Mouse (Mus musculus) heart, embryonic 14.5 days (tissue): ENCODE measurements around the gene Lmbr1l. TPM values are rescaled to one million over a fixed set of nuclear protein-coding genes. Genes with fewer than 3 reads are reported as not detected.

ENCODE experiments used
- ATAC-seq: fragments of 200-750 bp; cut with Nextera tagmentation; 2 replicates; pipeline ENCODE4 v1.8.0; 2017; ENCODE audit warnings: low read depth, moderate TSS enrichment; ENCODE audit not compliant: insufficient number of reproducible peaks, insufficient read depth, low FRiP score
- H3K27ac ChIP-seq, 2 experiments: fragments of 200-500 bp in 1 of 2; fragments of 300-500 bp in 1 of 2; sonication (generic) in 1 of 2; replicated peaks in 1 of 2; 2 replicates each; pipeline ENCODE4 v1.5.1; 2012 to 2014; ENCODE audit warnings: low read depth in 2 of 2, low read length in 2 of 2, control low read depth in 1 of 2, mild to moderate bottlenecking in 1 of 2, mixed read lengths in 1 of 2; ENCODE audit not compliant: control insufficient read depth in 1 of 2, insufficient read depth in 1 of 2
- H3K27me3 ChIP-seq: fragments of 300-500 bp; sonication (generic); 2 replicates; pipeline ENCODE4 v1.6.1; 2014; ENCODE audit warnings: mild to moderate bottlenecking, low read length, control low read depth; ENCODE audit not compliant: control insufficient read depth, insufficient read depth
- H3K36me3 ChIP-seq: fragments of 300-500 bp; sonication (generic); 2 replicates; pipeline ENCODE4 v1.6.1; 2014; ENCODE audit warnings: mild to moderate bottlenecking, control low read depth, low read length, mixed read lengths; ENCODE audit not compliant: control insufficient read depth, insufficient read depth
- H3K4me1 ChIP-seq, 2 experiments: fragments of 200-500 bp in 1 of 2; fragments of 300-500 bp in 1 of 2; sonication (generic) in 1 of 2; 2 replicates each; pipeline ENCODE4 v1.6.1; 2012 to 2014; ENCODE audit warnings: low read length in 2 of 2, control low read depth in 1 of 2, mixed read lengths in 1 of 2; ENCODE audit not compliant: control insufficient read depth in 2 of 2, insufficient read depth in 2 of 2
- H3K4me2 ChIP-seq: fragments of 300-500 bp; sonication (generic); 2 replicates; pipeline ENCODE4 v1.6.1; 2014; ENCODE audit warnings: mild to moderate bottlenecking, low read length
- H3K4me3 ChIP-seq, 2 experiments: fragments of 200-500 bp in 1 of 2; fragments of 300-500 bp in 1 of 2; sonication (generic) in 1 of 2; 2 replicates each; pipeline ENCODE4 v1.5.1; 2012 to 2014; ENCODE audit warnings: low read length in 2 of 2, mild to moderate bottlenecking in 2 of 2, control low read depth in 1 of 2, low read depth in 1 of 2, moderate library complexity in 1 of 2; ENCODE audit not compliant: control insufficient read depth in 1 of 2, insufficient read depth in 1 of 2
- H3K9ac ChIP-seq: fragments of 300-500 bp; sonication (generic); 2 replicates; pipeline ENCODE4 v1.6.1; 2014; ENCODE audit warnings: mild to moderate bottlenecking, low read length
- H3K9me3 ChIP-seq: fragments of 300-500 bp; sonication (generic); 2 replicates; pipeline ENCODE4 v1.6.1; 2016; ENCODE audit warnings: low read length, control low read depth; ENCODE audit not compliant: control insufficient read depth
- WGBS: fragments of 180-500 bp; shearing (Covaris S2); extraction: QIAGEN DNeasy Blood & Tissue Kit; methylation state at CpG from one replicate; pipeline ENCODE4 v1.1.7; 2014; 5-methylcytosine and 5-hydroxymethylcytosine counted together
- polyA plus RNA-seq: library from polyadenylated mRNA; unstranded; fragments of >200 nt; fragmentation: Nextera tagmentation; extraction: Ambion mirVana; gene quantifications from 2 replicates; pipeline ENCODE4 v1.2.1, GENCODE M21; 2014

The Lmbr1l gene
- polyA plus RNA-seq, 1 experiment from 2014 or later, result 5.7 TPM

- Histone ChIP-seq H3K4me3 (peak overlapping the region in 1 of 2 experiments; percentile 70; a peak in 2 of 4 replicates), H3K9me3 (no peaks in the 10 kb centered on the region), H3K9ac (peak overlapping the region; percentile 56; the same call in 1 of the 2 replicates), H3K27me3 (no peaks in the 10 kb centered on the region), H3K36me3 (0 out of 2 replicates have a peak, but pooled peaks cover 3% of the 10 kb centered on the region), H3K27ac (no peak overlapping the region), H3K4me2 (peak overlapping the region; percentile 81), H3K4me1 (peaks cover 4 to 5% of the 10 kb centered on the region in 2 experiments; a peak in 3 of 4 replicates)
- 13% methylated on average over 5 of the region's 5 CpGs for WGBS
- no peak for ATAC-seq
Observed at GRCm38 (mm10) chr15:98881656-98882008, 36.4 kb downstream of the Lmbr1l start.

- Histone ChIP-seq H3K4me1 (peaks cover 4 to 5% of the 10 kb centered on the region in 2 experiments; a peak in 3 of 4 replicates), H3K4me3 (peak overlapping the region; percentile 70 to 96), H3K4me2 (peak overlapping the region; percentile 81), H3K9ac (peak overlapping the region; percentile 74), H3K27ac (peak overlapping the region; percentile 45 to 63), H3K27me3 (no peaks in the 10 kb centered on the region), H3K36me3 (0 out of 2 replicates have a peak, but pooled peaks cover 3% of the 10 kb centered on the region), H3K9me3 (no peaks in the 10 kb centered on the region)
- peak; percentile 98 for ATAC-seq
- under 1% methylated on average over 45 of the region's 48 CpGs for WGBS
Observed at GRCm38 (mm10) chr15:98880978-98881655, 36.9 kb downstream of the Lmbr1l start.

DNA sequence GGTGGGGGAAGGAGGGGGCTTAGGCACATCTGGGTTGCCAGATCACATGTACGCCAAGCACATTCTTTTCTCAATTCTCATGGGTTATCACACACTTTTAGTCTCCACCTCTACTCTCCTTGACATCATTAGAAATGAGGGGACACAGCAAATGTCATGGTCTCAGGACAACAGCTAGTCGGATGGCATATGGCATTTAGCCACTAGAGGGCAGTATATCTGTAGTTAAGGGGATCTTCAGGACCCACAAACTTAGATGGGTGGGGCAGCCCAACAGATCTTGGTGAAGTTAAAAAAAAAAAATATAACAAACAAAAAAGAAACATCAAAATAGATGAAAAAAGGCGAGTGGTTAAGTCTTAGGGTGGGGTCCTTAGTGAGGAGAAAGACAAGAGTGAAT lies 40.7 kb downstream of the Lmbr1l start:
- no peak for ATAC-seq
- no peaks in the 10 kb centered on the region for H3K9me3 ChIP-seq
- peaks cover 5 to 9% of the 10 kb centered on the region in 2 experiments for H3K4me1 ChIP-seq
- no peak overlapping the region for H3K27ac ChIP-seq
- WGBS, result 13% methylated on average over 3 of the region's 3 CpGs
- no peaks in the 10 kb centered on the region for H3K27me3 ChIP-seq
- no peak overlapping the region for H3K9ac ChIP-seq
- no peak overlapping the region for H3K4me3 ChIP-seq
- no peak overlapping the region for H3K4me2 ChIP-seq
- H3K36me3 ChIP-seq, result 0 out of 2 replicates have a peak, but pooled peaks cover 3% of the 10 kb centered on the region

DNA sequence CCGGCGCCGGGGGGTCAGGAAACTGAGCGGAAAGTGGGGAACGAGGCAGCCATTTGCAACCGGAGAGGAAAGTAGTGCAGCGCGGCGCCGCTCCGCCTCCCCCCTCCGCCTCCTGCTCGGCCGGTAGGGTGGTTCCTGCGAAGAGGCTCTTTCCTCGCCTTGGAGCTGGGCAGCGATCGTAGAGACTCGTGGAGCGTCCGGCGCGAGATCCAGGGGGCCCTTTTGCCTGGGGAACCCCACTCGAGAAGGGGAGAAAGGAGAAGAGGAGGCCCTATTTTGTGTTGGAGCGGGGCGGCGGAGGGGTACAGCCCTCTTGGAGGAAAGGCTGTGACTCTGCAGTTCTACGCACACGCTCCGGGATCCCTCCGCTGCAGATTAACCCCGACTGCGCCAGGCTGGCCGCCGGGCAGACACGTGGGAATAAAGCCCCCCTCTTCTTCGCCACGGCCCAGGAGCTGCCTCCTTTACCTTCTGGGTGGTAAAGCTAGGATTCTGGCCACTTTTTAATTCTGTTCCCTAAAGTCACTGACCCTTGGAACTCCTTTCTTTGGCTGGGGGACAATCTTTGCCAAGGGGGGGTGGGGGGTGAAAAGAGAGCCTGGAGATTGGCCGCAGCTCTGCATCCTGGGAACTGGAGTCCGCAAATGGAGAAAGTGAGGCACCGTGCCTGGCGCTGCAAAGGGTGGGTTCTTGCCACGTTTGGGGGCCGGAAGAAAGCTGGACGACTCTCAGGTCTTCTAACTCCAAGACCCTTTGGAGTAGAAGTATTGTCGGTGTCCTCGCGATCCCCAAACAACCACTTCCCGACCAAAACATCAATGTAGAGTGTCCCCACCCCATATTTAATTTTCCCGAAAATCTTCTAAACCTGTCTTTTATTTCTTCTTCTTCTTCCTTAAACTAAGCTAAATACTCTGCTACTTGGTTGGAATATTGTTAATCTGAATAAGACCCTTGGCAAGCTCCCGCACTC lies 45.8 kb downstream of the Lmbr1l start:
- ATAC-seq, result peak; percentile 61
- Histone ChIP-seq H3K27me3 (no peaks in the 10 kb centered on the region), H3K4me1 (peaks cover 15 to 32% of the 10 kb centered on the region in 2 experiments), H3K27ac (peak overlapping the region; percentile 98 to 99), H3K36me3 (no peaks in the 10 kb centered on the region), H3K9ac (peak overlapping the region; percentile 98), H3K9me3 (no peaks in the 10 kb centered on the region), H3K4me3 (peak overlapping the region; percentile 84 to 94), H3K4me2 (peak overlapping the region; percentile 79)
- WGBS, result 2% methylated on average over 51 of the region's 51 CpGs

DNA sequence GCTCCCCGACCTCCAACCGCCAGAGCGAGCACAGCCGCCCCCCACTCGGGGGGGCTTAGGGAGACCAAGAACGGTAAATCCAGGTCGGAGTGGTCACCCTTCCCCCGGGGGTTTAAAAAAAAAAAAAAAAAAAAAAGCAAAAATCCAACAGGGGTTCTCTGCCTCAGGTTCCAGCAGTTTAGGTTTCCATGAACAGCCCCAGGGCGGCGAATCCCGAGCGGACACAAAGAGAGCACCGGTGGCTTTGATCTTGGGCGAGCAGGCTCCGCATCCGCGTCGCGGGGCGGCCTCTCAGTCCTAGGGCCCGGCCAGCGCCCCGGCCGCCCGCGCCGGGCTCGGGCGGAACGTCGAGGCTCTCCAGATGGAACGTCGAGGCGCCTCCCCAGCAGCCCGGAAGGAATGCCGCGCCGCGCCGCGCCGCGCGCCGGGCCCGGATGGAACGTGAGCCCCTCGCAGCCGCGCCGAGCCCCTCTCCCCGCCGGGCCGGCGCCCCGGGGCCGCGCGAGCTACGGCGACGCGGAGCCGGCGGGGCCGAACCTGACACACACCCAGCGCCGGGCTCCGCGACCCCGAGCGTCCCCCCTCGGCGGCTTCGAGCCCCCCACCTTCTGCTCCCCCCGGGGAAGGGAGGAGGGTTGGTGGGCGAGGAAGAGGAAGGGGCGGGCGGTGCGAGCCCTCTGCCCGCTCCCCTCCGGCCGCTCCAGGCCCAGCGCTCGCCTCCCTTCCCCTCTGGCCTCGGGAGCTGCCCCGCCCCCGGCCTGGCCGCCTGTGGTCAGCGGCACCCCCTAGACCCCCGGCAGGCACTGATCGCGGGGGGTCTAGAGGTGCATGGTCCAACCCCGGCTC lies 46.7 kb downstream of the Lmbr1l start, which contains the start of gene Kmt2d:
Kmt2d (minus strand) TSS at position 135 of the 846 bp plus-strand sequence.
- Histone ChIP-seq H3K27me3 (no peaks in the 10 kb centered on the region), H3K4me3 (peak within 1 kb of the TSS; percentile 84 to 94), H3K9ac (peak within 1 kb of the TSS; percentile 98), H3K4me1 (peaks cover 15 to 36% of the 10 kb centered on the region in 2 experiments), H3K36me3 (peaks cover 5% of the 10 kb centered on the region), H3K27ac (peak within 1 kb of the TSS; percentile 98 to 99), H3K9me3 (no peaks in the 10 kb centered on the region), H3K4me2 (peak within 1 kb of the TSS; percentile 93)
- under 1% methylated on average over 77 of the region's 94 CpGs for WGBS
- ATAC-seq, result peak; percentile 58

DNA sequence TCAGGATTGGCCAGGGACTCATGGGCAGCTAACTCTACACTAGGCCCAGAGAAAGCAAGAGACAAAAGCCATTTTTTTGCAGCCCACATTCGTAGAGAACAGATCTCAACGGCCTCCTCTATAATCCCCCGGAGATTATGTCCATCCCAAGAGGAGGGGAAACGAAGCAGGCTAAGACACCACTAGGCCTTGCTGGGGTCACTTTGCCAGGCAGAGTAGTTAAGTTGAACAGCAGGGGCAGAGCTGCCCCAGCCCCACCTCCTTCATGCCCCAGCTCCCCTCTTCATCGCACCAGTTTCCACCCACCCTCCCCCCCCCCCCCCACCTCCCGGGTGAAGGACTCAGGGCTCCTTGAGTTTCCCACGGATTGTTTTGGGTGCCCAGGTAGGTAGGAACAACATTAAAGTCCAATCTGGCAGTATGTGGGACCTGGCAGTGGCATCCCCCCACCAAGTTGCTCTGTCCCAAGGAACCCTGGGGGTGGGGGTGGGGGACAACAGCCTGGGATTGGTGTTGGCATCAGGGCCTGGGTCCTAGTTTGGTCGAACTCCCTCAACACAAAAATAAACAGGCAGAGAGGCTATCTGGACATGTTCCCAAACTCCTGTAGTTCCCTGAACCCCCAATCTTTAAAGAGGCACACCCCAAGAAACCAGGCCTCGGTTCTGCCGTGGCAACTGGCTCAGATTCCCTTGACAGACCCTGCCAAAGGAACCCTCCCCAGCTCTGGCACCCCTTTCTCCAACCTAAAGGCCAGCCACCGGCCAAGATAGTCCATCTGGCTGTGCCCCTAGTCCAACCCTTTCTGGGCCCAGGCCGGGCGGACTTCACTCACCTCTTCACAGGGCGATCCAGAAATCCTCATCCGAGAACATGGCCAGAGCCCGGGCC lies 47.6 kb downstream of the Lmbr1l start:
- Histone ChIP-seq H3K9me3 (no peaks in the 10 kb centered on the region), H3K27ac (peak overlapping the region; percentile 98 to 99), H3K4me3 (peak overlapping the region; percentile 84 to 94), H3K9ac (peak overlapping the region; percentile 98), H3K27me3 (no peaks in the 10 kb centered on the region), H3K36me3 (peaks cover 14% of the 10 kb centered on the region), H3K4me2 (peak overlapping the region; percentile 93), H3K4me1 (peaks cover 15 to 36% of the 10 kb centered on the region in 2 experiments)
- ATAC-seq, result no peak
- WGBS, result 0% methylated on average over 15 of the region's 16 CpGs
